Mouse (Mus musculus) embryo, embryonic 11 days (tissue): ENCODE measurements at regions not wholly inside any gene's neighbourhood (a gene's known extent, or its start where the extent isn't known, plus 50 kb on each side); places are given as distances from the start of the nearest gene placed in this dataset.
A peak's percentile ranks its signal among the peaks of the same experiment; 100 is the strongest.

Experiments used
- DNase-seq: peaks from one replicate; pipeline ENCODE4 v3.0.0-alpha.2; 2015

- no peak for DNase-seq
Observed at GRCm38 (mm10) chr7:115388874-115389273, 645.4 kb downstream of the Insc start.

DNA sequence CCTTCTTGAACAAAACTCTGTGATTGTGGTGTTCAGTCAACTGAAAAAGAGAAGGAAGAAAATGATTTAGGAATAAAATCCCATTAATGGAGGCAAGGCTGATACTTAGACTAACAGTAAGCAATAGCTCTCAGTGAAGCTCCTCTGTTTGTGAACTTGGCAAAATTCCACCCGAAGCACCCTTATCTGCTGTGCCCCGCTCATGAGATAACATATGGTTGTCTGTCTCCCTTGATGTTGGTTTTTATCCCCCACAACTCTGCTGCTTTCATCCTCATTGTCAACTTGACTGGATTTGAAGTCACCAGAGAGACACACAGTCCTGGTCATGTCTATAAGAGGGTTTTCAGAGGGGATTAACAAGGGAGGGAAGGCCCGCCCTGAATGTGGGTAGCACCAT lies 646.1 kb downstream of the Sox6 start:
- DNase-seq, result no peak

- DNase-seq, result no peak
Observed at GRCm38 (mm10) chr7:115398202-115398601, 640.4 kb downstream of the Sox6 start.

DNA sequence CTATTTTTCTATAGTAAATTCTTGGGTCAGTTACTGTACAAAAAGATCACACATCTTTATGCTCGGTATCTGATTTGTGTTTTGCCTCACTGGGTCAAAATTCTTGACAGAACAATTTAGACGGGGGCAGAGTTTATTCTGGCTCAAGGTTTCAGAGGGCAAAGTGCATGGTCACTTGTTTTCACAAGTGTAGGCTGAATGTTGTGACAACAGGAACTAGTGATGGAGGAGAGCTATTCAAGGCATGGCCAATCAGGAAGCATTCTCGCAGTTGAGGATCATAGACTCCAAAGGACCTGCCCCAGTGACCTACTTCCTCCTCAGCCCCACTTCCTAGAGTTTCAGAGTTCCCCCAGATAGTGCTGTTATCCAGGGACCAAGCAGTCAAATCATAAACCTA lies 639.1 kb downstream of the Sox6 start:
- no peak for DNase-seq

- no peak for DNase-seq
Observed at GRCm38 (mm10) chr7:115407889-115408288, 630.7 kb downstream of the Sox6 start.

DNA sequence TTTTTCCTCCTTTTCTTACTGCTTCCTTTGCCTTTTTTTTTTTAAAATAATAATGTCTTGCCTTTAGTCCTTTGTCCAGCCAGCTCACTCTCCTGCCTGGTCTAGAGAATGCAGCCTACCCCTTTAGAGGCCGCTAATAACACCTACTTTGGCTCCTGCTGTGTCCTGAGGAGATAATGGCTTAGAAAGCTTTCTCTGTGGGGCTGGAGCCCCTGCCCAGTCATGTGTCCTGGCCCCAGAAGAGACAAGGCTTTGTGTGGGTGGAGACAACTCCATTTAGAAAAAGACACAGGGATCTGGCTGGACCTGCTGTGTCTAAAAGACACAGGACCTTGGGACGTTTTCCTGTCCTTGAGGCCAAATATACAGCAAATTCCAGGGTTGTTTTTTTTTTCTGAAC lies 629.7 kb downstream of the Sox6 start:
- DNase-seq, result no peak

DNA sequence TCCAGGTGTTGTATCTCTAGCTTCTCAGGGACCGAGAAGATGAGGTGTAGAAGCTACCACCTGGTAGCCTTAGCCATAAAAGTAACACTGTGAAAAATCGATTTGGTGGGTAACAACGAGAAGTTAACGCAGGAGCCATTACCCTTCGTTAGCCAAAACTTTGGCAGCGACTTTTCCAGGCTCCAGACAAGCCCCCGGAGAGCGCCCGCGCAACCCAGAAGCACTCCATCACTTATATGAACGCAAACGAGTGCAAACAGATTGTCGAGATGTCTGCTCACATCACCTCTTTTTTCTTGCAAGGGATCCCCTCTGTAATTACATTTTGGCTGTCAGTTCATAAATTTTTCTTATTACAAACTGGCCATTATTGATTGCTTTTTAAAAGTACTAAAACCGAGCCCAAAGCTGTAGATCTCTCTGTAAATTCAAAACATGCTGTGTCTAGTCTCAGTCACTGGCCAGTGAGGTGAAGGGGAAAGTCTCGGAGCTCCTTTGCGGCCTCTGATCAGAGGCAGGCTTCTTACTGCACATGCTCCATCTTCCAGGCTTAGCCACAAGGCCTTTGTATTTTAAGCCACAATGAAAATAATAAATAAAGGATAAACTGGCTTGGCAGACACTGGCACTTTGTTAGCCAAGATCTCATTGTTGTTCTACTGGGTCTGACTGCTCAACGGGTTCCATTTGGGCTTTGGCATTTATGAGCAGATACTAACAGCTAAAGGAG lies 627.9 kb downstream of the Sox6 start:
- DNase-seq, result peak; percentile 41

GRCm38 (mm10) chr7:115411456-115411855 lies 627.1 kb downstream of the Sox6 start:
- DNase-seq, result no peak

DNA sequence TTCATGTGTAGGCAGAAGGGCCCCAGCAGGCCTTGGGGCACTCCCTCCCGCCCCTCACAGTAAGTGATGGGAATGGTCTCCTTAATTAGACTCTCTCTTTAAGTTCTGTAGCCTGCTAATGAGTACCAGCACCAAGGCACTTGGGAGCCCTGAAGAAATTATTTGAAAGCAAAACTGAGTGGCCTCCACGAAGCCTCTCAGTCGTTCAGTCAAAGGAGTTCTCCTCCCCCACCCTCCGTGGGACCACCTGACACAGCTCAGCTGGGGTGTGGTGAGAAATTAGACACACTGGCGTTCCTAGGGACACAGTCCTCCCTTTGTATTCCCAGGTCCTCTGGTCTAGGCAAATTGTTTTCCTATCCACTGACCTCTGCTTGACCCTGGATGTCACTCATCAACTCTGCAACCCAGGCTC lies 623.4 kb downstream of the Sox6 start:
- DNase-seq, result peak; percentile 79
